Mouse (Mus musculus): Measurements from ENCODE around the gene Cdk5.

DNA sequence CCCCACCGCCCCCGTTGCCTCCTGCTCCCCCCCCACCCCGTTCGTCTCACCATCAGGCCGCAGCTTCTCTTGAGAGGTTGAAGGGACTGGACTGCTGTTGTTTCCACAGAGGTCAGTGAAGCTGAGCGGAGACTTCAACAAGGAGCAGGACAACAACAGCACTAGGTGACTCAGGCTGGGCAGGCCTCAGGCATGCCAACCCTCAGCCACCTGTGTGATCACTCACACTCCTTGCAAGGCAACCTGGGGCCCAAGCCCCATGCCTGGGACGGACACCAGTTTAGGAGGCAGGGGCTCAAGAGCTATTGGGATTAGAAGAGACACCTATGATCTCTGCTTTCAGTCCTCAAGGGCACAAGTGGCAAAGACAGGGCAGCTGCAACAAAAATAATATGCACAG, 31.5 kb downstream of the Cdk5 start, which contains the start of gene Atg9b:
- TF ChIP-seq POLR2A (IDR thresholded peaks at IDR 0.05; ENCODE audit: low read depth, low read length) (no peak), CTCF (IDR thresholded peaks at IDR 0.05; ENCODE audit: borderline replicate concordance, insufficient read depth, low read length) (no peak)
